Mouse (Mus musculus) ovary, postnatal 14 days (tissue): ENCODE data around the gene Vsnl1.

Experiments
- DNase-seq: peaks from one replicate; pipeline ENCODE4 v3.0.0; 2022; ENCODE audit warnings: low spot score

The Vsnl1 gene

GRCm38 (mm10) chr12:11276632-11277031 lies 159.8 kb downstream of the Vsnl1 start:
- DNase-seq: no peak
